Mouse (Mus musculus): ENCODE data around the gene Pramel7.

DNA sequence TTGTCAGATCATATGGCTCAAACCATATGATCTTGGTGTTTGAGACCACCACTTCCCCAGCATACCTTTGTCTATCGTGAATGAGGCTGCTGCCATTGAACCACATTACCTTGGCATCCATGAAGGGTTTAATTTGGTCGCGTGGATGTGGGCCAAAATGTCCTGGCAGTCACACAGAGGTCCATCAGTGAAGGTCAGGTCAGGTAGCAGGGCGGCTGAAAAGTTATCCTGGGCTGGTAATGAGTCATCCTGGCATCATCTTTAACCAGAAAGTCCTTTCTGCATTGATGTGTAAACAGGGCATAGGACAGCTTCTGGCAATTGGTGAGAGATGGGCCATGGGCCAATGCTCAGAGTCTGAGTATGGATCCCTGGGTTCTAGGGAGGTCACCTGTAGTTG is 23.8 kb upstream of the Pramel7 start:
- TF ChIP-seq CTCF (IDR thresholded peaks at IDR 0.05; ENCODE audit: extremely low read depth, insufficient read depth, low read length): no peak
- TF ChIP-seq POLR2A (IDR thresholded peaks at IDR 0.05; ENCODE audit: extremely low read depth, insufficient read depth, low read length): no peak
